Mouse (Mus musculus) kidney, postnatal 10 days (tissue): ENCODE data around the gene Map6.

ENCODE experiments used
- DNase-seq: peaks from one replicate; pipeline ENCODE4 v3.0.0; 2021; ENCODE audit warnings: mixed read lengths

Map6 gene

DNA sequence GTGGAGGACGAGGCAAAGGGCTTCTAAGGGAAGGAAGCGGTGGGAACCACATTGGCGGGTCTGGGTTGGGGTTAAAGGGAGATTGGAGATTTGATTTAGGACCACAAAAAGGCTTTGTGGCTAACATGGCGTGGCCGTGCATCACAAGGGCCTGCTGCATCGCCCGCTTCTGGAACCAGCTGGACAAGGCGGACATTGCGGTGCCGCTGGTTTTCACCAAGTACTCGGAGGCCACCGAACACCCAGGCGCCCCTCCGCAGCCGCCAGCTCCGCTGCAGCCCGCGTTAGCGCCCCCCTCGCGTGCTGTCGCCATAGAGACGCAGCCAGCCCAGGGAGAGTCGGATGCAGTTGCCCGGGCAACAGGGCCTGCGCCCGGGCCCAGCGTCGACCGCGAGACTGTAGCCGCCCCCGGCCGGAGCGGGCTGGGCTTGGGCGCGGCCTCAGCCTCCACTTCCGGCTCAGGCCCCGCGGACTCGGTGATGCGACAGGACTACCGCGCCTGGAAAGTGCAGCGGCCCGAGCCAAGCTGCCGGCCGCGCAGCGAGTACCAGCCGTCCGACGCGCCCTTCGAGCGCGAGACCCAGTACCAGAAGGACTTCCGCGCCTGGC, 754 bp downstream of the Map6 start:
- peak; percentile 74 for DNase-seq

DNA sequence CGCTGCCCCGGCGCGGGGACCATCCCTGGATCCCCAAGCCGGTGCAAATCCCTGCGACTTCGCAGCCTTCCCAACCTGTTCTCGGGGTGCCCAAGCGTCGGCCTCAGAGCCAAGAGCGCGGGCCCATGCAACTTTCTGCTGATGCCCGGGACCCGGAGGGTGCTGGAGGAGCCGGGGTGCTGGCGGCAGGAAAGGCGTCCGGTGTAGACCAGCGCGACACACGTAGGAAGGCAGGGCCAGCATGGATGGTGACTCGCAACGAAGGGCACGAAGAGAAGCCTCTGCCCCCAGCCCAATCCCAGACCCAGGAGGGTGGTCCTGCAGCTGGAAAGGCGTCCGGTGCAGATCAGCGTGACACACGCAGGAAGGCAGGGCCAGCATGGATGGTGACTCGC, 1.3 kb downstream of the Map6 start:
- no peak for DNase-seq

DNA sequence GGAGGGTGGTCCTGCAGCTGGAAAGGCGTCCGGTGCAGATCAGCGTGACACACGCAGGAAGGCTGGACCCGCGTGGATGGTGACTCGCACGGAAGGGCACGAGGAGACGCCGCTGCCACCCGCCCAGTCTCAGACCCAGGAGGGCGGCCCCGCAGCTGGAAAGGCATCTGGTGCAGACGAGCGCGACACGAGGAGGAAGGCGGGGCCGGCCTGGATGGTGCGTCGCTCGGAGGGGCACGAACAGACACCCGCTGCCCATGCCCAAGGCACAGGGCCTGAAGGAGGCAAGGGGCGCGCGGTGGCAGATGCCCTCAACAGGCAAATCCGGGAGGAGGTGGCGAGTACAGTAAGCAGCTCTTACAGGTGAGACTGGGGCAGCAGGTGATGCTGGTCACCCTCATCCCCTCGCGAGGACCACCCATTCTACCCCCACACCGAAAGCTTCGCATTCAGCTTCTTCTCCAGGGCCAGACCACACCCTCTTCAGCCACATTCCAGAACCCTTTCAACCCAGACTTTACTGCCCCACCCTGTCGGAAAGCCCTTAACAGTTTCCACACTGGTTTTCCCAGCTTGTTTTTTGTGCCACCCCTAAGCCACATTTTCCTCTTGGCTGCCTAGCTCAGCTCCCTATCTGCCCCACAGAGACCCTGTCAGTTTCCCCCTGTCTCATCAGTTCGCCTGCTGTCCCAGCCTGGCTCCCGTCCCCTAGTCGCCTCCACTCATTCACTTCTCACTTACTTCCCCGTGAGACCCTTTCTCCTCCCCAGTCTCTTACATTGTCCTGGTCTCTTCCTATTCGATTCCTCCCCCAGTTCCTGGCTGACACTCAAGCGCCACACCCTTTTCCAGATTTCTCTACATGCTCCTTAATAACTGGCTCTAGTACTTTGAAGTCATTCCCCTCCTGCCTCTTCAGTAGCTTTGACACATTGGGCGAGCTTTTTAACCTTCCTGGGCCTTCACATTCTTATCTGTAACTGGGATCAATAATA, 2.0 kb downstream of the Map6 start:
- peak; percentile 15 for DNase-seq

DNA sequence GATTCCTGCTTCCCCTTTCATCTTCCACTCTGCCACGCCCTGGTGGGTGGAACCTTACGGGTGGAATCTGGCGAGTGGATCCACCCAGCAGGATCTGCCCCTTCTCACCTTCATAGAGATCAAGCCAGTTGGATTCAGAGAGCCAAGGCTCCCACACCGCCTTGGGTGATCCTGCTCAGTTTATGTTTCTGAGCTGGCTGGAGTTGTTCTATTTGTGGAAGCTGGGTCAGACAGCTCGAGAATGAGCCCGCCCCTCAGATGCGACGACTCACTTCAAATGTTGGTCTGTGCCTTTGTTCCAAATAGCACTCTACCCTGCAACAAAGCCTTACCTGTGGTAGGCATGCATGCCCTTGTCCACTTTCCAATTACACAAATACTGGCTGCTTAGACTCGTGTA, 4.4 kb downstream of the Map6 start:
- no peak for DNase-seq

DNA sequence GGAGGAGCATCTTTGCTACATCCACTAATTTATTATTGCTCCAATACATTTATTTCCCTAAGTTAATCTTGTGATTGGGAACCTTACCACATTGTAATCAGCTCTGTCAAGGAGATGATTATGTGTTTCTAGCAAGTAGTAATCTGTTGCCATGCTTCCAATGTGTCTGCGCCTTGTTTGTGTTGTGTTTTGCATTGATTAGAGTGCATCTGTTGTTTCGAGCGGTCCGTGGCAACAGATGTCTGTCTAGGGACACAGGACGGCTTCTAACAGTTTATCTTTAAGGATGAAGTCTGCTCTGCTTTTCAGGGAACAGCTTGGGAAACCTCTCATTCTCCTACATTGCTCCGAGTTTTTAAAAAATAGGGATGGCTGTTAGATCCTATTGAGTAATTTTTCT, 7.9 kb downstream of the Map6 start:
- no peak for DNase-seq

DNA sequence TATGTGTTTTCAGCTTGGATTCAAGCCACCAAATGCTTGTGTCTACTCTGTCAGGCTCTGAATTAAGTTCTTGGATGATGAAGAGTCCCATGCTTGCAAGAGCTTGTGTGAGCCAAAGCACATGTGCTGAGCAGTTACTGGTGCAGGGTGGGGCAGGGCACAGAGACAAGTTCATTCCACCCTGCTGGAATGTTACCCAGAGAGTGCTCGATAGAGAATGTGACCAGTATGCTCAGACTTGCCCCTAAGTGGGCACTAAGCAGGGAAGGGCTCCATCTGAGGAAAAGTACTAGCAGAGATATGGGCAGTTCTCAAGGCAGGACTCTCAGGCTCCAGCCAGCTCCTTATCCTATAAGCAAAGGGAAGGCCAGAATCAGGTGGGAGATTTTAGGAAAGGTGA, 9.4 kb downstream of the Map6 start:
- no peak for DNase-seq

DNA sequence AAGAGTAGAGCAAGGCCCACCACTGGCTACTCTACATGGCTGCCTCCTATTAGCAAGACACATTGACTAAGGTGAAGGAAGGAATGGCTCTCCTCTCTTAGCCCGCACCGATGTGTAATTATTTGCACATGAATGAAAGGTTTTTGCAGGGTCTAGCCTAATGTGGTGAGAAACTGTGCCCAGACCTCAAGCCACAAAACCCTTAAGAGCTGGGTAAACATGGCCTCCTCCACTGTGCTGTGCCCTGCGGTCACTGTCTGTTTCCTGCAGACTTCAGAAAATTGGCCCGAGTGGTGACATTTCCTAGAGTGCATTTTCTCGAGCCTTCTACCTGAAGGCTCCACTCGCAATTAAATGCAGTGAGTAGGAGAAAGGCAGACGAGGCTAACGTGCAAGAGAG, 11.1 kb downstream of the Map6 start:
- no peak for DNase-seq

DNA sequence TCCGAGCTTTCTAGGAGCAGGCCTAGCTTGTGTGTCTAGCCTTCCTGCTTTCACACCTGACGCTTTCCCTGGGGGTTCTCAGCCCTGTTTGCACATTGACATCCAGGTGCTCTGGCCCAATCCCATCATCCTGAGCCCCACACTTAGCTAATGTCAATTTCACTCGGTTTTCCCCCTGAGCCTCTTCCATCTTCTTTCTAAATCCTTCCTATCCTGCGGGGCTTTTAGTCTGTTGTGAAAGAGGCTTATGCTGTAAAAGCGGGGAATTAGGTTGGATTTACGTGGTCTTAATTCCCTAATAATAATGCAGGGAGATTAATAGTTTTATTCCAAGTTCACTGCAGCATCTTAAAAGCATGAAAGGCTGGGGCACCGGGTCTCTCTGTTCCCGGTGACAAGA, 12.3 kb downstream of the Map6 start:
- DNase-seq, result no peak

DNA sequence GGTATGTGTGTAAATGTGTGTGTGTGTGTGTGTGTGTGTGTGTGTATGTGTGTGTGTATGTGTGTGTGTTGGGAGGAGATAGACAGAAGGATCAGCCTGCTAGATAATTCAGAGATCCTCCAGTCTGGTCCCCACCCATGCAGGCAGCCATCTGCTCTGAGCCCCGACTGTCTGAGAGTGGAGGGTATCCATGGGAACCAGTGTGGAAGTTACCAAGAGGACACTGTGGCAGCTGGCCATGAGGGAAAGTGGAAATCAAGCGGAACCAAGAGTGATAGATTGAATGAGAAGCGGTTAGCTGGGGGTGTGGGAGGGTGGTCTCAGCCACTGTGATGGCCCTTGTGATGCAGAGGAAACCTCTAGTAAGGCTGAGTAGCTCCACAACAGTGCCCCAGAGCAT, 20.0 kb downstream of the Map6 start:
- DNase-seq, result no peak

DNA sequence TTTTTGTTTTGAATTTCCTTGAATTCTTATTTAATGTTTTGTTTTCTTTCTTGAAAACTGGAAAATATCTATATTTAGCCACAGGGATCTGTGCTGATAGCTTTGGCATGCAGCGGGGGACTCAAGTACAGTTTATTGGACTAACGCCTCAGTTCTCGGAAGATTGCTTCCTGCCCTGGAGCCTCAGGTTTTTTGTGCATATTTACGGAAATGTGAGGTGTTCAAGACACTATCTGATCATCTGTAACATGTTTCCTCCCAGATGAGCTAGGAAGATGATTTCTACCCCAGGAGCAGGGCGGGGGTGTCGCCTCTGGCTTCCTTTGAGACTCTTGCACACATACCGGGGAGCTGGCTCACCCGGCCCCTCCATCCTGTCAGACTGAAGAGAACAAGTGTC, 22.8 kb downstream of the Map6 start:
- DNase-seq, result no peak

DNA sequence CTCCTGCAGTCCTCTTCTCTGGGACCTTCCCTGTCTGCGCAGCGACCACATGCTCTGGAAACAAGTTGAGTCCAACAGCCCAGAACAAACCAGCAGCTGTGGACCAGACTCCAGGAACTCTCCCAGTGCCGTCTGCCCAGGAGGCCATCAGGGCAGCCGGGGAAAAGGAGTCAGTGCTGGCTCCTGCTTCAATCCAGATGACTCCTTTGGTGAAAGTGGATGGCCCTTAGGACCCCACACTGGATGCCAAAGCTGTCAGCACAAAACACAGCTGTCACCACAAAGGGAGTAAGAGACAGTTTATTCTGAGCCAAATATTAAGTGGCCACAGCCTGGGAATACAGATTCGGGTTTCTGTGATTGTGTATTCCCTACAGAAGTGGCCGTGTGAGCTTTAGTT, 23.7 kb downstream of the Map6 start:
- DNase-seq, result no peak

DNA sequence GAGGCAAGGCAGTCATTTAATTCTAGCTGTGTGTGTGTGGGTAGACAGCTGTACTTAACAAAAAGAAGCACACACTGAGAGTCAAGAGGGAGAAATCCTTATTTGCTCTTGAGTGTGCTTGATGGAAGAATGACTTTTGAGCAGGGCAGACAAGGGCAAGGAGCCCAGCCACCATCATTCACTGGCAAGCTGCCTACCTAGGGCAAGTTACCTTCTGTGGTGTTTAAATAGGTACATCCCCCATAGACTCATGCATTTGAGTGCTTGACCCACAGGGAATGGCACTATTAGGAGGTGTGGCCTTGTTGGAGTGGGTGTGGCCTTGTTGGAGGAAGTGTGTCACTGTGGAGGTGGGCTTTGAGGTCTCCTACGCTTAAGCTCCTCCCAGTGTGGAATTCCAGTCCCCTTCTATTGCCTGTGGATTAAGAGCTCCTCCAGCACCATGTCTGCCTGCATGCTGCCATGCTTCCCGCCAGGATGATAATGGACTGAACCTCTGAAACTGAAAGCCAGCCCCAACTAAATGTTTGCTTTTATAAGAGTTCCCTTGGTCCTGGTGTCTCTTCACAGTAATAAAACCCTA, 27.0 kb downstream of the Map6 start:
- DNase-seq, result no peak

DNA sequence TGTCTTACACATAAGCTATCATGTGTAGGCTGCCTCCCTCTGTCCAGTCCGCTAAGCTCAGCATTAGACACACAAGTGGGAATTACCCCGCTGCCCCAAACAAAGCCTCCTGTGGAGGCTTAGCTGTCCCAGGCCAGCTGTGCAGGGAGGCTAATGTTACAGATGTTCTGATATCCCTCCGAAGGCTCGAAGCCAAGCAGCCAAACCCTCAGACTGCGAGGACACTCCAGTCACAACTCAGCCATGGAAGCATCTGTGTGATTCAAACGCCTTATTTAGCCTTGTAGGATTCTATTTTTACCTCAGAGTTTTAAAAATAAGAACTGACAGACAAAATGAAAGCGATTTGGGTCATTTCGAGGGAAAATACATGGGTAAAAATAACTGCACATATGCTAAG, 27.9 kb downstream of the Map6 start:
- no peak for DNase-seq

DNA sequence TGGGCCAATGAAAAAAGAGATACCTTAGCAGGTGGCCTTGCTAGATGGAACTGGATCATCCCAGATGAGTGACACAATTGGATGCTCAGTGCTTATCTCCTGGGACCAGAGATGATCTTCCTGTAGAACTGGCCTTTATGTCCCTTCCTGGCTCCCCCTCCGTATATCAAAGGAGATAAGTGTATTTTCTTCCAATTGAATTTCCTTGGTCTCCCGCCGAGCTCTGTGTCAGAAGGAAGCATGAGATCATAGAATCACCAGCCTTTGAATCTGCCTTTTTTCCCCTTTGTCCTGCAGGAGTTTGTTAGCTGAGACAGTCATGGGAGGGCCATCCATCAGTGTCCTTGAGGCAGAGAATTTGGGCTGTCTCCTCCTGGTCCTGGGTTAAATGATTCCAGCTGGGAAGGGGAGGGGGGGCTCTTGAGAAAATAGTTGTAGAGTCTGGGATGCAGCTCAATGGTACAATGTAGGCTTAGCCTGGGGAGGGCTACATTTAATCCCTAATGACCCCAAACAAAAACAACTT, 33.5 kb downstream of the Map6 start:
- DNase-seq, result no peak

DNA sequence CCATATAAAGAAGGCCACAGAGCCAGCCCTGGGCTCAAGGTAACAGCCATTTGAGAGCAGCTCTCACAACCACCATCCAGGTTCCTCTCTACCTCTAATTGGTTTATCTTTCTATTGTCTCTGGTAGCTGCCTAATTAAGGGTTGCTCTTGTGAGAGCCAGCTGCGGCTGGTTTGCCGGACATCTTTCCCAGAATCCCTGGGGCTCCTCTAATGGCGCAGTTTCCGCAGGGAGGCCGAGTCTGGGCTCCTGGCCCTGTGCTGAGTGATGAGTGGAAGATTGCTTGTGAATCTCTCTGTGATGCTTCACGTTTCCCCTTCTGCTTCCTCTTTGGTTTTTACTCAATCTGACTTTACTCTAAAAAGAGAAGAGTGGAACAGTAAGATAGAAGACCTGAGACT, 36.8 kb downstream of the Map6 start:
- no peak for DNase-seq

DNA sequence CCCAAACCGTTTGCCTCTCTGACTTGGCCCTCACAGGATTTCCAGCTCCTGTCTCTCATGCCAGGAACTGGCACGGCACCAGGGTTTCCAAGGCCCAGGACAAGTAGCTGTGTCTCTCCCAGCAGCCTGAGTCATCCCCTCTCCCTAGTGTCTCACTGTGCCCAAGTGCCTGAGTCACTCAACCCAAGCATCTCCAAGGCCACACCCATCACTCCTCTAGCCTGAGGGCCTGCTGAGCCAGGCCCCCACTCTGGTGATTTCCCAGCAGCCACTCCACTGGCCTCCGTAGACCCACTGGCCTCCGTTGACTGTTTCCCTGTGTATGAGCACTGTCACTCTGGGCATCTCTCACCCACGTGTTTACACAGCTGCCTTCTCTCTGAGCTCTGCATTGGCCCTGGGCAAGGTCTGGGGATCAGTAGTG, 37.7 kb downstream of the Map6 start:
- peak; percentile 41 for DNase-seq

DNA sequence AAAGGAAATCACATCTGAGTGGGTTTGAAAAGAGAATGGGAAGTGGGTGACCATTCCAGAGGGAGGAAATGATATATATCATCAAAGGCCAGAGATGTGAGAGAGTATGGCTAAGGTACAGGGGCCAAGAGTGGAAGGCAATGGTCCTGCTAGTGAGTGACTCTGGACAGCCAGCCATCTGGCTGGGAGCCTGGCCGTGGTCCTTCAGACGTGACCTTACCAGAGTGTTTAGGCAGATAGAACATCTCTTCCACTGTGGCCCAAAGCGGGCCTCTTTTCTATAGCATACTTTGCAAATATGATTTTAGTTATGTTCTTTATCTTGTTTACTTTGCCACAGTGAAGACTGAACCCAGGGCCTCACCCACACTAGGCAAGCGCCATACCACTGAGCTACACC, 38.4 kb downstream of the Map6 start:
- no peak for DNase-seq

DNA sequence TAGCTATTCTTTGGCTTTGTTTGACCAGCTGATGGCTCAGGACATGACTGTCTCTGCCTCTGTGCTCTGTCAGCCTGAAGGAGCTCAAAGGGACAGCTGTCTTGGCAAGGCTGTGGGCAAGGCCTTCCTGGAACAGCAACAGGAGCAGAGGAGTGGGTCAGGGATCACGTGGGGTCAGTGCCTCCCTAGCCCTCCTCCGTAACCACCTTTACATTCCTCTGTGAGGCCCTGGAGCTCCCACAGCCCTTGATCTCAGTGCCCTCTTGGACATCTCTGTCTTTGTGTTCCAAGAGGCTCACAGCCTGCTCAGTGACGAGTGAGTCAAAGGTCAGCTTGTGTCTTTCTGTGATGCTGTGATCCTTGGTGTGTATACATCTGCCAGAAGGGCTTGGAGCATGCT, 39.4 kb downstream of the Map6 start:
- no peak for DNase-seq

DNA sequence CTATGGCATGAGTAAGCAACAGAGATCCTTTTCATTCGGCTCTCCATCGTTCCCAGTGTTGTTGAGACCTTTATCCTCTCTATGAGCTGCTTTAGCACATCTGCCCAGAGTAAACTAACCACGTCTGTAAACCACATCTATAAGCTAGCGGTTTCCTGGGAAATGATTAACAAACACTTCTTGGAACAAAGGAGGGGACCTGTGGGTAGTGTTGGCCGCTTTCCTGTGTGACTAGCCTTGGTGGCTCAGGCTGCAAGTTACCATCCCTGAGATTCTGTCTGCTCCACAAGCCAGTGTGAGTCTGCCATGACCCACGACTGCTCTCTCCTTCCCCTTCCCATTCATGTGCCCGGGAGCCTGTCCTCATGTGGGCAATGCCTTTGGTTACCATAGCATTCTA, 44.2 kb downstream of the Map6 start:
- DNase-seq, result no peak

DNA sequence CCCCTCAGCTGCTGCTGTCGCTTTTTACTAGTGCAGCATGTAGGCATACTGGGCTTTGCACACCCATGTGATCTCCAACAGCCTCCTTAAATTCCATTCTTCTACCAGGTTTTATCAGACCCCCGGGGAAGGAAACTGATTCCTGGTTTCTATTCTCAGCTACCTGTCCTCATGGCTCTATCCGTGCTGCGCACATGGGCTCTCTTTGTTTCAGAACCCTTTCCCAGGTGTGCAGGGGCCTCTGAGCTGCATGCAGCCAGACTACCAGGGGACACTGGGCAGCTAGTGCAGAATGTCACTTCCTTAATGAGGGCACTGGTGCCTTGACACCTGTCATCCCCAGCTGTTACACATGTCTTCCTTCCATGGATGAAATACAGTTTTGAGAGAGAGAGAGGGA, 44.8 kb downstream of the Map6 start:
- DNase-seq, result no peak

DNA sequence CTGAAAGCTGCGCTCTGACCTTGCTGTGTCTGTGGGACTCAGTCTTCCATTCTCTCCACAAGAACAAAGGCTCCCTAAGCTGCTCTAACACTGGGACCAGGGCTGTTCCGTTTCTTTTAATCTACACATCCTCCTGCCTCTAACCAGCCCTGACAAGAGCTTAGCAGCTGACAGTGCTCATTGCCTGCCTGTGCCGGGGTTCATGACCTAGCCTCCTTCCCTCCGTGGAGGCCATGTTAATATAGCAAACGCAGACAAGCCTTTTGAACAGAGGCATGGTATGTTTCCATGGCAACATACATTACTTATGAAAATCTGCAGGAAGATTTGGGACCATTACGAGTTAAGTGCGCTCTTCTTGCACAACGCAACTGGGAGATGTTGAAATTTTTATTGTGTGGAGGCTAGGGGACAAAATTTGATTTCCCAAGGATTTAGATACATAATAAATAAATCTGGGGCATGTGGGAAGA, 45.5 kb downstream of the Map6 start:
- no peak for DNase-seq

DNA sequence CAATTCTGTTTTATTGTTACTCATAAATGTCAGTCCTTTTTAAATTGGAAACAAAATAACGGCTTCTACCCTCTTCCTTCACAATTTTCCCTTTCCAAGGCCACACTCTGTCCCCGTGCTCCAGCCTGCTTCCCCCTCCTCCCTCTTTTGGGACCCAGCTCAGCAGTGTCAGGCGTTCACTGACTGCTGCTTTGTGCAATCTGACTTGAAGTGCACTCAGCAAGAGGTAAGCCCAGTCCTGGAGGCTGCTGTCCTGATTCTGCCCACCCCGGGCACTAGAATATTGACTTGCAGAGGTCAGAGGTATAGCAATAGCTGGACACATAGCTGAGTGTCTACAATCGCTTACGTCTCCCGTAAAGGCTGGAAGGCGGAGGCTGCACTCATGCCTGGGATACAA, 46.0 kb downstream of the Map6 start:
- DNase-seq, result no peak

DNA sequence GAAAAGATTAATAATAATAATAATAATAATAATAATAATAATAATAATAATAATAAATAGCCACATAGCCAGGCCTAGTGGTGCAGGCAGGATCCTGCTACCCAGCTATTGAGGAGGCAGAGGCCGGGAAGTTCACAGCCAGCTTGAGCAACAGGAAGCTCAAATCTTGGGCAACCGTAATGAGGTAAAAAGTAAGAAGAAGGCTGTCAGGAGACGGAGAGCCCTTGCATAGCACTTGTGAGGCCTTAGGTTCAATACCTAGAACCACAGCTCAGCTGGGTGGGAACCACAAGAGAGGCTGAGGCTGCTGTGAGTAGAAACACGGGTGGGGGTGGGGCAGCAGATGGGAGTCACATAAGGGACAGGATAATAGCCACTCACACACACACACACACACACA, 47.3 kb downstream of the Map6 start:
- no peak for DNase-seq

DNA sequence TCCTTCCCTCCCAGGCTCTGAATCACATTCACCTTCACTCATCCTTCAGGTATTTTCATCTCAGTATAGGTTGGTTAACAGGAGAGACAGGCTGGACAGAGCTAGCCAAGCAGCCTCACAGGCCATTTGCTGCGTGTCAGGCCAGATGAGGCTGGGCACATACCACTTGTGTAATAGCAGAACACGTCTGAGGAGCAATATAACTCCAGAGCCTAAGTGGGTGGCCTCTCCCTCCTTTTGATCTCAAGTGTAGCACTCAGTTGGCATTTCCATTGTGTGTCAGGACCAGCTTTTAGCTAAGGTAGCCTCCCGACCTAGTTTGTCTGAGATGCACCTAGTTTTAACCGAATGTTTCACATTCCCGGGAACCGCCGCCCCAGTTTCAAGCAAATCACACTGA, 49.0 kb downstream of the Map6 start:
- no peak for DNase-seq
